Mouse (Mus musculus): Measurements from ENCODE around the gene Prdm10.
A peak's percentile ranks its signal among the peaks of the same experiment; 100 is the strongest.

Prdm10 gene

DNA sequence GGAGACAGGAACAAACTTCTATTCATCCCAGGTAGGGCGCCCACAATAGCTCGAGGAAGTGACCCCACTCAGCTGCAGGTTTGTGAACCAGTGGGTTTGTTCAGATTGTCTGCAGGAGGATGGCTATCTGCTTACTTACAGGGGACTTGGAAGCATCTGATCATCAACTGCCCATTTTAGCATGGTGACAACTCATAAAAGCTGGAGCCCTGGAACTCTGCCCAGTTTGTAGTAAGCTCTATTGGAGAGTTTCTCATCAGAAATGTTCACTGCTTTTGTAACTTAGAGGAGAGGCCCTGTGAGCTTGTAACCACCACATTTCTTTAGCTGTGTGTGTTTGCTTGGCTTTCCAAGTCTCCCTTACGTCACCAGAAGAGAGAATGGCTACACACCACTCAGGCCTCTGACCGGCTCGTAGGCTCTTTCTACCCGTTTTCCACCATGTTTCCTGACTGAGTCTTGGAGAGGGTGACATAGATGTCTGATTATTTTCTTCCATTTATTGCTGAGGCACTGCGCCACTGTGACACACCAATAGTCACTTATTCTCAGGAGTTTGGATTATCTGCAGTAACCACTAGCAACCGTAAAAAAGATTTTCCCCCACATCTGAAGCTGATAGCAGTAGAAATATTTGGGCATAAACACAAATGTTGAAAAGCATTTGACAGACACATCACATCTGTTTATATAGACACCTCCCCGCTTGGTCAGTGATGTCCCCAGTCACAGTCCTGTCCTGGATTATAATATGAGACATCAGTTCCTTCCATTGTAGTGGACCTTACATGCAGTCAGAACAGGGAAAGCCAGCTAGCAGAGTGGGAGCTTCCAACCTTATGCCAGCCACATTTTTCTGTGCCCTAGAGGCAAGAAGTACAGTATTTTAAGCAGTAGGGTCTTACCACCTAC, 83.6 kb downstream of the Prdm10 start:
- no peak for DNase-seq (ENCODE audit: low spot score in 2 of 2)

DNA sequence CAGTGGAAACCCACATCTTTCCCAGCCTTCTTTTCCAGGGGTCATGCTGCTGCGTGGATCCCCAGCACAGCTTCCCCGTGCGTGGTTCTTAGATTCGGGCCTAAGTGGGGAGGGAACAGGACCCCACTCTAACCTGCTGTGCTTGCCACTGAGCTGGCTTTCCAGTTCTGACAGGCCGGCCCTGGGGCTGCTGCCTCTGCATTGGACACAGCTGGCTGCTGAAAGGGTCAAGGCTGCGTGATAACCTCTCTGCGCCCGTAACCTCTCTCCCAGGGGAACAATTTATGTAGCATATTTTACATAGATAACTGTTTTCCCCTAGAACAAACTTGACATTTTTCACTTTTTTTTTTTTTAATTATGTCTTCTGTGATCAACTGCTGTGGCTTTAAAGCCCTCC, 84.7 kb downstream of the Prdm10 start:
- no peak for DNase-seq (ENCODE audit: low spot score in 2 of 2)

DNA sequence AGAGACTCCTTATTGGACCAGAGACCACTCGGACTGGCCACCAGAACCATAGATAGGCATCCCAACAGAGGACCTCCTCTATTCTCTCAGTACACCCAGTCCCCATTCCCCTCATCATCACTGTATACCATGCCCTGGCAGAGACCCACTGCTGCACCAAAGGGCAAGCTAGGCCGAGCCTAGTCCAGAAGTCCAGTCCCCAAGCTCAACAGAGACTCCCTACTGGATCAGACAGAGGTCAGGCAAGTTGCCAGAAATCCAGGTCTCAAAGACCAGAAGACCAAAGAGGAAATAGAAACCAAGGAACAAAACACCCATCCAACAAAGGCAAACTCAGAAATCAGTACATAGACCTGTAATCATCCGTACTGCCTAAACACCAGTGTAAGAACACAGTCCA, 91.4 kb downstream of the Prdm10 start:
- DNase-seq (ENCODE audit: low spot score in 2 of 2): no peak

DNA sequence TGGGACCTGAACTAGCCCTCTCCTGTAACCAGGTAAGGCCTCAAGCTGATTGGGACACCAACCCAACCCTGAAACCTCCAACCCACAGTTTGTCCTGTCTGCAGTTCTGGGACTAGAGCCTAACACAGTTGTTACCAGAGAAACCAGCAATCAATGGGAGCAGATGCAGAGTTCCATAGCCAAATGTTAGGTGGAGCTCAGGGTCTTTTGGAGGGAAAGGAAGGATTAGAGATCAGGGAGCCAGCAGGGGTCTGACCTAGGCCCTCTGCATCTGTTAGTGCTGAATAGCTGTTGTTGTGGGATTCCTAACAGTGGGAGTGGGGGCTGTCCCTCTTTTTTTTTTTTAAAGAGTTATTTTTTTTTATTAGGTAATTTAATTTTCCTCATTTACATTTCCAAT, 96.3 kb downstream of the Prdm10 start:
- no peak for DNase-seq (ENCODE audit: low spot score in 2 of 2)

DNA sequence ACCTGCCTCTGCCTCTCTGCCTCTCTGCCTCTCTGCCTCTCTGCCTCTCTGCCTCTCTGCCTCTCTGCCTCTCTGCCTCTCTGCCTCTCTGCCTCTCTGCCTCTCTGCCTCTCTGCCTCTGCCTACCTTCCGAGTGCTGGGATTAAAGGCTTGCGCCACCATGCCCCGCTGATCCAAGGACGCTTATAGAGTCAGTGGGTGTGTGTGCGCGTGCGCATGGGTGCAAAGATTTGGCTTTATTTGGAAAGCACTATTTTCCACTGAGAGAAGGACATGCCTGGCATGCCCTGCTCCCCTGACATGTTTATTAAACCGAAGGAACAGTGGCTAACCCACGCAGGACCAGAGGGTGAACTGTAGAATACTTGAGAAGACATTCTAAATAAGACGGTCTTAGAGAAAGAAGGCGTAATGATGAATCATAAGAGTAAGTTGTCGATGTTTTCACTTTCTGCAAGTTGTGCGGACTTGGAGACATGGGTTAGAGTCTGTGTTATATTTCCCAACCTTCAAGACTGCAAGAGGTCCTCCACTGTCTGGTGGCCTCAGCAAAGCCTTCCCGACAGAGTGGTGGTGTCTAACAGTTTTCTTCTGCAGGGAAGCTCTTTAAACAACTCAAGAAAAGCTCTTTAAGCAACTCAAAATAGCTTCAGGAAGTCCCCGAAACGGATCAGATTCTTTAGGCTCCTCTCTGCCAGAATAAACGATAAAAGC, 104.6 kb downstream of the Prdm10 start:
- DNase-seq (ENCODE audit: low spot score in 2 of 2): no peak

DNA sequence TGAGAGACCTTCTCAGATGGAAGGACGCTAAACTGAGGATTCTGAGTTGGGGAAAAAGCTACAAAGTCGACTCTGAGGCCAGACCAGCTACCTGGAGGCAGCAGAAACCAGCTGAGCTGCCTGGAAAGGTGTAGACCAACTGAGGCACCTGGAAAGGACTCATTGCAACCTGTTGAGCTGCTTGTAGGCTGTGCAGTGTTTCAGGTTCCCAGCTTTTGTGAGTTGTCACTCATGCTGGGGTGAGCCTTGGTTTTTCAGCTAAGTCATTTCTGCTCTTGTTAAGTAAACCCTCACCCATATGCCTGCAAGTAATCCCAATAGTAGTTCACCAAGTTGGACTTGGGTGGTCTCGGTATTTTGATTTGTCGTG, 105.1 kb downstream of the Prdm10 start:
- DNase-seq (ENCODE audit: low spot score in 2 of 2): no peak

DNA sequence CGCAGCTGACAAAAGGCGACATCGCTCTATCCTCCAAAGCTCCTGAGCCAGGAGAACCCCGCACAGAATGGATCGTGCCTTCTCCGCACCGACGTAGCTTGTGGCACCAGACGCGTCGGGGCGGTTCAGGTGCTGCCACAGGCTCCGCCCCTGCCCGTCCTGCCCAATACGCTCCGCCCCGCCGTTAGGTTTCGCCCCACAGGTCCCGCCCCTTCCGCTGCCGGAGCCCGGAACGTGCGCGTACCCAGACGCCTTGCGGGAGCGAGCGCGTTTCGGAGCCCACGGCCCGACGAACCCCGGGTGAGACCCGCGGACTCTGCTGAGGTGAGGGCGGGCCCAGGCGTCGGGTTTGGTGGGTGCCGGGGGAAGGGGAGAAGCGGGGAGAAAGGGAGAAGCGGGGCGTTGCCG, 105.6 kb downstream of the Prdm10 start, which contains the start of gene Nfrkb:
TSS of gene Nfrkb (plus strand) at position 246 of the 408 bp plus-strand sequence.
- peak; percentile 98 for DNase-seq (ENCODE audit: low spot score in 2 of 2)

DNA sequence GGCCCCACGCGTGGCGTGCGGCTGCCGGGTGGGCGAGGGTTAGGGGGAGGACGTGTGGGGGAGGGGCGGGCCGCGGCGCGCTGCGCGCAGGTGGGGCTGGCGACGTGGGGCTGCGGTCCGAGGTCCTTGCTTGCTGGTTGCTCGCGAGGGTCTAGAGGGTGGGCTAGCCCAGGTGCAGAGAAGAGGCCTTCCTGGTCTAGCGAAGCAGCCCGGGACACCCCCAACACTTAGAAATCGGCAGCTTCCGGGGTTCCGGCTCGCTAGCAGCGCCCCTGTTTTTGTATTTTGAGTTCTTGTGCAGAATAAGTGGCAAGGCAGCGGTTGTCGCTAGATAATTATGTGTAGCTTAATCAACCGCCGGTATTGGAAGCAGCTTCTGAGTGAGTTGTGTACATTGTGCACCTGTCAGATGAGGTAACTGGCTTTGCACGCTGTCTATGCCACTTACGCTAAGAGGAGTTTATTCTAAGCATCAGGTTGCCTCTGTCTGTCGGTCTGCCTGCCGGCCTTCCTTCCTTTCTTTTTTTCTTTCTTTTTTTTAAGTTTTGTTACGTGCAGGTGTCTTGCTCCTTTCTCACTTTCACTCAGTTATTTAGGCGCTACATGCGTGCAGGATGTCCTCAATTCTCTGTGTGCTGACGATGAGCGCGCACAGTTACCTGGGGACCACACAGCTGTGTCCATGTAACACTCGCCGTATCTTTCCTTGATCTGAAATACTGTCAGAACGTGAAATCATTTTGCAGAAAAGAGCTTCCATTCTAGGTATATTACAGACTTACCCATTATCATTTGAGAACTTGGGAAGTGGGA, 106.2 kb downstream of the Prdm10 start:
- peak in 1 of 2 experiments; percentile 41 for DNase-seq (ENCODE audit: low spot score in 2 of 2)

DNA sequence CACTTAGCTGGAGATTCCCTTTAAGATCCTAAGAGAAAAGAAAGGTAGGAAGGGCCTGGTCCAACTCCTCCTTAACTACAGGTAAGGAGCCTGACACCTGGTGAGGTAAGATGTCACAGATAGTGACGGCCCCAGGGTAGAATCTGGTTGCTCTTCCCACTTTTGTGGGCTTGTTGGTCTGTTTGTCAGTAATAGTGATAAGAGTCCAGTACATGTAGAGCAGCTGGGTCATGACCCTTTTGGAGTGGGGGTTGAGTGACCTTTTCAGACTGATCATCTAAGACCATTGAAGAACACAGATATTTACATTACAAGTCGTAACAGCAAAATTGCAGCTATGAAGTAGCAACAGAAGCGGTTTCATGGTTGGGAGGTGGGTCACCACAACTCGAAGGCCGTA, 106.9 kb downstream of the Prdm10 start:
- DNase-seq (ENCODE audit: low spot score in 2 of 2): no peak

DNA sequence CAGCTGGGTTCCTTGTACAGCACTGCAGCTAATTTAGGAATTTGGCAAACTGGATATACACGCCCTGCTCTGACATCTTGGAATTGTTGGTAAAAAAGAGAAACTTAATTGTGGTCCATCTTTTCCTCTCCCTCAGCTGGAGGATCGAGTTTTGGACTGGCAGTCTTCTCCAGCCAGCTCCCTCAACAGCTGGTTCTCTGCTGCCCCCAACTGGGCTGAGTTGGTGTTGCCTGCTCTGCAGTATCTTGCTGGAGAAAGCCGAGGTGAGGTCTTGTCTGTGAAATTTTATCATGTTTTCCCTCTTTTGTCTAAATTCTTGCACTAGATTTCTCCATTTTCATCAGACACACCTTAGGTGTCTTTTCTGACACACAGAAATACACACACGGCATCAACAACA, 120.1 kb downstream of the Prdm10 start:
- peak; percentile 72 to 89 for DNase-seq (ENCODE audit: low spot score in 2 of 2)

DNA sequence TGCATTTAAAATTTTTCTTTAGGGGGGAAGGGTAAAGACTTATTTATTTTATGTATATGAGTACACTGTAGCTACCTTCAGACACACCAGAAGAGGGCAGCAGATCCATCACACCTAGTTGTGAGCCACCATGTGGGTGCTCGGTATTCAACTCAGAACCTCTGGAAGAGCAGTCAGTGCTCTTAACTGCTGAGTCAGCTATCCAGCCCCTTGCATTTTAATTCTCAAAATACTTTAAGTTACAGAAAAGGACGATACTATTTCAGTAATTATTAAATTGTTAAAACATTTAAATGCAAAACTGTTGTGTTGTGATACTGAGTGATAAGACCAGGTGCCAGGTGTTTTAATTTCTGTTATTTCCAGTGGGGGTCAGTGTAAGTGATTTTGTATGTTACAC, 124.0 kb downstream of the Prdm10 start:
- DNase-seq (ENCODE audit: low spot score in 2 of 2): no peak

DNA sequence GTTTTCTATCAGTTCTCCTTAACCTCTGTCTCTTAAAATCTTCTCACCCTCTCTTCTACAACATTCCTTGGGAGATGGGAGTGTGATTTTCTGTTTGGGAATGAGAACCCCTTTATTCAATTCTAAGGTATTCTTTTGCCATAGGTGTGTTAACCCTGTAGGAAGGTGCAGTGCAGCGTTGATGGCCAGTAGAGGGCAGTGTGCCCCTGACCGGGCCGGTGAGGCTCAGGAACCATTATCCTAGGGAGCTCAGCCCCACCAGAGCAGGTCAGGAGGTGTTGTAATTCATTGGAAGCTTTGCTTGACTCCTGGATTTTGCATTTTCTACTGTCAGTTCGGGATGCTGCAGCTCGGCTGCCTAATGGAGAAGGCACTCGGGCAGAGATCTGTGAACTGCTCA, 124.9 kb downstream of the Prdm10 start:
- DNase-seq (ENCODE audit: low spot score in 2 of 2): peak; percentile 23 to 74

DNA sequence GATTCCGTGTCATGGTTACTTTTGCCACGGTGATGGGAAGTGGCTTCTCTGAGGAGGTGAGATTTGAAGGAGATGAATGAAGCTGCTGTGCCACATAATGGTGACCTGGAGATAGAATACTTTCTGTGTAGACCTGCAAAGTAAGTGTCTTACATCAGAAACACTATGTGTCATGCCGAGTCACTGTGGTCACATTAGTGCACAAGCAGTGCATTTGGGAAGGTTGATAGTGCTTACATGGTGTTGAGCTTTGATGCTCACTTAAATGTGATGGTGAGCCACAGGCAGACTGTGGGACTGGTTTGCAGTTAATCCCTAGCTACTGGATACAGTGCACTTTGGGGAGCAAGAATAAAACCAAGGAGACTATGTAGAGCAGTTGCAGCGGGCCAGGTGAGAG, 131.8 kb downstream of the Prdm10 start:
- DNase-seq (ENCODE audit: low spot score in 2 of 2): no peak

DNA sequence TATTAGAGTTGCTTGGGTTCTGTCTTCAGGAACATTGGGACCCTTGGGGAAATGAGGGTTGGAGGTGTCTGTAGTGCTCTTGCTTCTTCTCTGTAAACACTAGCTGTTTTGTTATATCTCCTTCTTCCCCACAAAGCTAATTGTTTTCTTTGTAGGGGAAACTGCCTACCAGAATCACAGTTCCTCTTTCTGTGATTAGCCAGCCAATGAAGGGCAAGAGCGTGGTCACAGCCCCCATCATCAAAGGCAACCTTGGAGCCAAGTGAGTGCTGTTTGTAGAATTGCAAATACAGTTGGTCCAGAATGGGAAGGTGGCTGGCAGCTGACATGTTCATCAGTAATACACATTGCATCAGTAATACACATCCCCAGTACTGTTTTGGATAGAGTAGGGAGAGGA, 138.5 kb downstream of the Prdm10 start:
- no peak for DNase-seq (ENCODE audit: low spot score in 2 of 2)

DNA sequence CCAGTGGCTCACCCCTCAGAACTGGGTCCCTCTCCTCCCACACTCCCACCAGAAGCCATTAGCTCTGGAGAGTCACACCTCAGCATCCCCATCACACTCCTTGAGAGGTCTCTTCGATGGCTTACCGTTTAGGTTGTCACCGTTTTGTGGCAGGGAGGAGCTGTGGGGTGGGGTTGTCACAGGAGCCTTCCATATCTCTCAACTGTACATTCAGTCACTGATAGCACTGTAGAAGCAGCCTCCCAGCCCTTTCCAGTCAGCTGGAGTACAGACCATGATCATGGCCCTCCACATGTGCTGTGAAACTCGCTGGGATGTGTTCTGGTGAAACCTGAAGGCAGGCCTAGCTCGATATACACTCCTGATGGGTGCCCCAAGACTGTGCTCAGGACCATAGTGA, 141.8 kb downstream of the Prdm10 start:
- no peak for DNase-seq (ENCODE audit: low spot score in 2 of 2)

DNA sequence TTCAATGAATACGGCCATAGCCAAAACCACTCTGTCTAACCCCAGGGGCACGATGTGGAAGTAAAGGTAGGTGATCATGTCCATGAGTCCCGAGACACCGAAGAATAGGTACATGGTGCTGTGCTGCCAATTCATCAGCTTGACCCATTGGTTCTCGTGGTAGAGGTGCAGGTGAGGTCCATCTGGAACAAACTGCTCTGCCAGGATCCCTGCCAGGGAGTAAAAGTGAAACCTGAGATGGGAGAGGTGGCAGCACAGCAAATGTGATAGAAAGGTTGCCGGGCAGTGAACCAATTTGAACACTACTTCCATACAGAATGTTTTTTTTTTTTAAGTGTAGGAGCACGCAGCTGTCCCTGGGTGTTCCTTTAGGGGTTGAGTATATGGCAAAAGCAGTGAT, 148.6 kb downstream of the Prdm10 start:
- no peak for DNase-seq (ENCODE audit: low spot score in 2 of 2)

DNA sequence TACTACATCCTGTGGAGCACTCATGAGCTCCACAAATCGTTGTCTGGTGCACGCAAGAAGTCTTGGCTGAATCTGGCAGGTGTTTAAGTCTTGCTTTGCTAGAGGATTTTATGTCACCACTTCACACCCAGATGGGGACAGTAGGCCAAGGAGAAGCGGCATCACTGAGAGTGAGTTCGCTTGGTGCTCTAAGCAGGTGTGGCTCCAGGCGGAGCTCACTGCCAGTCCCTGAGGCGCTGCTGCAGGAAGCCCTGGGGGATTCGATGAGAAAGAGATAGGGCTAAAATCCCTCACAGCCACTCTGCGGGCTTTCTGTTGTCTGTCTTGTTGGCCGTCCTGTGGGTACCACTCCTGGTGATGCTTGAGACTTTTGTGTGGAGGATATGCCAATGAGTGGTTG, 149.7 kb downstream of the Prdm10 start:
- no peak for DNase-seq (ENCODE audit: low spot score in 2 of 2)

All from spleen, postnatal 4 days (tissue).